Mouse (Mus musculus): ENCODE measurements around the gene Abhd16b. TPM values are rescaled to one million over a fixed set of nuclear protein-coding genes. Genes with fewer than 3 reads are reported as not detected.

Abhd16b gene
- polyA plus RNA-seq, 1 experiment from 2014 or later = 0.08 TPM

DNA sequence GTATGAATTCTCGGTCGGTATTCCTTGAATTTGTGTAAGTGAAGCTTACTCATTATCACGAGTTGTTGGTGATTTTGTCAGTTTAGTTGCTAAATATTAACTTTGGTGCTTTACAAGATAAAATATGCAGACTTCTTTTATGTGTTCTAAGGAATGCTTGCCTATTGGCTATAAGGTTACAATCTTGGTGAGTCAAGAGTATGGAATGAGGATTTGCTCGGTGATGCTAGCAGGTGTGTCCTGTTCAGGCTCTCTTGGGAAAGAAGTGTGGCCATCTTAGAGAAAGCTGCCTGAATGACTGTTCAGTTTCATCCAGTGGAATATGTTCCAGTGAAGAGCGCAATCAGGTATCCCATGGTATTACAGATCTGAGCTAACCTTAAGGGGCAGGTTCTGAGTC is 32.5 kb downstream of the Abhd16b start:
- DNase-seq (ENCODE audit: low spot score) = no peak
- Histone ChIP-seq H3K4me3 (no peak overlapping the region), H3K4me1 (peaks cover 9% of the 10 kb centered on the region), H3K36me3 (peaks cover 60% of the 10 kb centered on the region), H3K27me3 (ENCODE audit: low read depth, poor library complexity, severe bottlenecking) (no peaks in the 10 kb centered on the region), H3K27ac (no peak overlapping the region), H3K9me3 (replicated peaks) (no peaks in the 10 kb centered on the region)
- 92% methylated on average over 5 of the region's 5 CpGs for WGBS

DNA sequence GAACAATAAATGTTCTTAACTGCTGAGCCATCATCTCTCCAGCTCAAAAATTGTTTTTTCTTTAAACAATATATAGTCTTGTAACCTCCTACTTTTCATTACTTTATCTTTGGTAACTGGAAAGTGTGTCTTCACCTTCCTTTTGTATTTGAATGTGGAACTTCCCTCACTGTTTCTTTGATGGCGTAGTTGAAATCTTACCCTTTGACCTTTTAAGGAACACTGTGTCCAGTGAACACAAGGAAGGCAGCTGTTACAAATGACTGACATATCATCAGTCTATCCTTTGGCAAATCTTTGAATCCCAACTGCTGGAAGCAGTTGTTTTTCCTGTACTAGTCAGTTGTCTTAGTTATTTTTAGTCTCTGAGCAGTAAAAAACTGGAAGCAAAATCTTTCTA is 36.1 kb downstream of the Abhd16b start:
- H3K4me3 ChIP-seq = no peak overlapping the region

GRCm38 (mm10) chr2:181532589-181532988 is 39.6 kb downstream of the Abhd16b start:
- no peaks in the 10 kb centered on the region for H3K9me3 ChIP-seq (replicated peaks)
- no peaks in the 10 kb centered on the region for H3K27me3 ChIP-seq (ENCODE audit: low read depth, poor library complexity, severe bottlenecking)
- 95% methylated on average over 3 of the region's 3 CpGs for WGBS
- H3K27ac ChIP-seq = no peak overlapping the region
- DNase-seq (ENCODE audit: low spot score) = no peak
- peaks cover 52% of the 10 kb centered on the region for H3K36me3 ChIP-seq
- H3K4me3 ChIP-seq = no peak overlapping the region
- 0 out of 2 replicates have a peak, but pooled peaks cover 2% of the 10 kb centered on the region for H3K4me1 ChIP-seq

More for the DNA sequence above, 36.1 kb downstream of the Abhd16b start:
- Histone ChIP-seq H3K4me1 (no peaks in the 10 kb centered on the region), H3K27me3 (ENCODE audit: low read depth, poor library complexity, severe bottlenecking) (no peaks in the 10 kb centered on the region), H3K27ac (no peak overlapping the region), H3K9me3 (replicated peaks) (no peaks in the 10 kb centered on the region), H3K36me3 (peaks cover 72% of the 10 kb centered on the region)
- 87% methylated on average over 1 of the region's 1 CpGs for WGBS
- no peak for DNase-seq (ENCODE audit: low spot score)

GRCm38 (mm10) chr2:181536410-181536809 is 43.4 kb downstream of the Abhd16b start:
- Histone ChIP-seq H3K9me3 (replicated peaks) (no peaks in the 10 kb centered on the region), H3K4me1 (0 out of 2 replicates have a peak, but pooled peaks cover 4% of the 10 kb centered on the region), H3K36me3 (peaks cover 30% of the 10 kb centered on the region), H3K4me3 (no peak overlapping the region), H3K27me3 (ENCODE audit: low read depth, poor library complexity, severe bottlenecking) (no peaks in the 10 kb centered on the region), H3K27ac (no peak overlapping the region)
- DNase-seq (ENCODE audit: low spot score) = no peak
- WGBS = 94% methylated on average over 2 of the region's 2 CpGs

DNA sequence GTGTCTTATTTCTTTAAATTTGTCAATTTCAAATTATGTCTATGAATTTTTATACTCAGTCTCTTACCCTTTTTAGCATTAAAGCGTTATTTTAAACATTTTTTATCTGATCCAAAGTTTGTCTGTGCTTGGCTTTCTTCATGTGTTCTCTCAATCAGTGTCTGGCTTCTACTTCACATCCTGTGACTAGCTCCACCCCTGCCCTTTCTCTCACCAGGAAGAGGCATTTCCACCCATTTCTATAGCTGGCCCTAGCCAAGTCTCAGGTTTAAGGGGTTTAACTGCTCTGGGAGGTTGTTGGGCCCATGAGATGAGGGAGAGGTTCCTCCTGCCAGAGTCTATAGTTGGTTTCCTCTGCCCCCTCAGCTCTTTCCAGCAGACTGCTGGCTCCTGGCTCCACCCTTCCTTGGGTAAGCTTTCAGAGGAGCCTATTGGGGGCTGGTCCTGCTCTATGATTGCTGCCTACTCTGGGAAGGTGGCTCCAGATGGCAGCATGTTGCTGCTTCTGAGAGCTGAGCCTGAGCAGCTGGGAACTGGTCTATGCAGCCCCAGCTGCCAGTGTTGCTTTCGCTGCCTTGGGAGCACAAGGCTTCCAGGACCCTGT is 44.5 kb downstream of the Abhd16b start:
- peaks cover 19% of the 10 kb centered on the region for H3K36me3 ChIP-seq
- no peaks in the 10 kb centered on the region for H3K9me3 ChIP-seq (replicated peaks)
- 0 out of 2 replicates have a peak, but pooled peaks cover 4% of the 10 kb centered on the region for H3K4me1 ChIP-seq
- no peak overlapping the region for H3K4me3 ChIP-seq
- 0 out of 2 replicates have a peak overlapping the region, but pooled peaks have one; percentile 10 for H3K27ac ChIP-seq
- no peak for DNase-seq (ENCODE audit: low spot score)
- WGBS = 91% methylated on average over 2 of the region's 2 CpGs
- H3K27me3 ChIP-seq (ENCODE audit: low read depth, poor library complexity, severe bottlenecking) = no peaks in the 10 kb centered on the region

DNA sequence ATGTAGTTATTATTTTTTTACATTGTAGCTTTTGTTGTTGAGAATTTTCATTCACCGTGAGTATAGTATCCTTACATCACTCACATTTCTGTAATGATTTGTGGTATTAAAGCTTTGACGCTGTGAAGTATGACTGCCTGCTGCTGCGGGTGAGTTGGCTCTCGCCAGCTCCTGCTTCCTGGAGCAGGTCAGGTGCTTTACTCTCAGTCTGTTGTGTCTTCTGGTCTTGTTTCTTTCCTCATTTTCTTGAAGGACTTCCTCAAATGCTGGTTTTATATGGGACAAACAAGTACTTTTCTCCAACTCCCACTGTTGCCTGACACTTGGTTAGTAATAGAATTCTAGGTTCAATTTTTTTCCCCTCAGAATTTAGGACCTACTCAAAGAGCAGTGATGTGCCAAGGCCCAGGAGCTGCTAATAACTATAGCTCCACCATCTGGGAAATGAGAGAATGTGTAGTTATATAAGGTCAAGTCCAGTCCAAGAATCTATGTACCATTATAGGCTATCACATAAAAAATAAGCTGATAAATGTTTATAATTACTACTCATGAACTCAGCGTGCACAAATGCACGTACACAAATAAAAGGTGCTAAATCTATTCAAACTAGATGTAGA is 48.9 kb downstream of the Abhd16b start:
- Histone ChIP-seq H3K9me3 (replicated peaks) (no peaks in the 10 kb centered on the region), H3K27ac (no peak overlapping the region), H3K4me1 (0 out of 2 replicates have a peak, but pooled peaks cover 4% of the 10 kb centered on the region), H3K27me3 (ENCODE audit: low read depth, poor library complexity, severe bottlenecking) (no peaks in the 10 kb centered on the region), H3K36me3 (peaks cover 33% of the 10 kb centered on the region), H3K4me3 (no peak overlapping the region)
- 93% methylated on average over 6 of the region's 6 CpGs for WGBS
- no peak for DNase-seq (ENCODE audit: low spot score)

Other genes starting within 250 kb of the Abhd16b start
- gene Gmeb2, start 205.2 kb upstream of the Abhd16b start, polyA plus RNA-seq (2016; fragmentation: Nextera tagmentation; extraction: Ambion mirVana) = 20.3 and 23.0 TPM in 2 replicates
- 0.21 and 0.41 TPM in 2 replicates for gene Stmn3, start 178.7 kb upstream of the Abhd16b start, polyA plus RNA-seq (2016; fragmentation: Nextera tagmentation; extraction: Ambion mirVana)
- 79.8 and 80.8 TPM in 2 replicates for gene Rtel1, start 173.5 kb upstream of the Abhd16b start, polyA plus RNA-seq (2016; fragmentation: Nextera tagmentation; extraction: Ambion mirVana)
- gene Zgpat, start 128.3 kb upstream of the Abhd16b start, polyA plus RNA-seq (2016; fragmentation: Nextera tagmentation; extraction: Ambion mirVana) = 43.8 and 54.0 TPM in 2 replicates
- 79.7 and 80.9 TPM in 2 replicates for gene Arfrp1, start 127.8 kb upstream of the Abhd16b start, polyA plus RNA-seq (2016; fragmentation: Nextera tagmentation; extraction: Ambion mirVana)
- 26.1 and 30.6 TPM in 2 replicates for gene Lime1, start 113.1 kb upstream of the Abhd16b start, polyA plus RNA-seq (2016; fragmentation: Nextera tagmentation; extraction: Ambion mirVana)
- 17.5 and 17.7 TPM in 2 replicates for gene Zbtb46, start 33.8 kb upstream of the Abhd16b start, polyA plus RNA-seq (2016; fragmentation: Nextera tagmentation; extraction: Ambion mirVana)
- 176 and 185 TPM in 2 replicates for gene Tpd52l2, start 3.9 kb downstream of the Abhd16b start, polyA plus RNA-seq (2016; fragmentation: Nextera tagmentation; extraction: Ambion mirVana)
- gene Dnajc5, start 27.3 kb downstream of the Abhd16b start, polyA plus RNA-seq (2016; fragmentation: Nextera tagmentation; extraction: Ambion mirVana) = 86.6 and 97.6 TPM in 2 replicates
- gene Uckl1, start 91.7 kb downstream of the Abhd16b start, polyA plus RNA-seq (2016; fragmentation: Nextera tagmentation; extraction: Ambion mirVana) = 36.6 and 44.1 TPM in 2 replicates
- gene Prpf6, start 98.7 kb downstream of the Abhd16b start, polyA plus RNA-seq (2016; fragmentation: Nextera tagmentation; extraction: Ambion mirVana) = 79.4 and 80.5 TPM in 2 replicates
- 37.5 and 57.7 TPM in 2 replicates for gene Zfp512b, start 99.6 kb downstream of the Abhd16b start, polyA plus RNA-seq (2016; fragmentation: Nextera tagmentation; extraction: Ambion mirVana)
- 12.0 and 17.2 TPM in 2 replicates for gene Samd10, start 106.0 kb downstream of the Abhd16b start, polyA plus RNA-seq (2016; fragmentation: Nextera tagmentation; extraction: Ambion mirVana)
- 0.39 TPM in 1 of 2 replicates, not detected in the other for gene Gm29797, start 163.8 kb downstream of the Abhd16b start, polyA plus RNA-seq (2016; fragmentation: Nextera tagmentation; extraction: Ambion mirVana)
- 25.9 and 27.9 TPM in 2 replicates for gene Sox18, start 178.4 kb downstream of the Abhd16b start, polyA plus RNA-seq (2016; fragmentation: Nextera tagmentation; extraction: Ambion mirVana)
- gene Tcea2, start 187.1 kb downstream of the Abhd16b start, polyA plus RNA-seq (2016; fragmentation: Nextera tagmentation; extraction: Ambion mirVana) = 16.5 and 25.8 TPM in 2 replicates
- gene Rgs19, start 200.8 kb downstream of the Abhd16b start, polyA plus RNA-seq (2016; fragmentation: Nextera tagmentation; extraction: Ambion mirVana) = 94.3 and 96.4 TPM in 2 replicates
- gene Lkaaear1, start 205.2 kb downstream of the Abhd16b start, polyA plus RNA-seq (2016; fragmentation: Nextera tagmentation; extraction: Ambion mirVana) = not detected in 2 replicates
- gene Oprl1, start 221.8 kb downstream of the Abhd16b start, polyA plus RNA-seq (2016; fragmentation: Nextera tagmentation; extraction: Ambion mirVana) = 0.33 and 0.65 TPM in 2 replicates

Measured in limb, embryonic 10.5 days (tissue).